In the genomic region with DNA sequence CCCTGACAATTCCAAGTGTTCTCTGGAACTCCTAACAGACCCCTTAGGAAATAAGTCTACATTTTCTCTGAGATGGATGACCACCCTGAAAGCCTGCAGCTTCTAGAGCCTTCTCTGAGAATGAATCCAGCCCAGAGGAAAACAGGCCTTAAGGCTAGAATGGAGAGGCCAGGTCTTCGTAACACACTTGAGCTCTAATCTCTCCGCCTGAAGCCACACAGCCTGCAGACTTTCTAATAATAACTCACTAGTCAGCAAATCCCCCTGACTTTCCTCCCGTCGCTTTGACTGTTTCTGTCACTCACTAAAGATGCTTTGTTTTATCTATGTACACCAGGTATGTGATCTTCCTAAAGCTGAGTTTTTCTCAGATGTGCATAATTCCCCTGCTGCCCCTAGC, we compare ENCODE assay signal across 14 mouse cellular contexts.
DNase-seq lines count a peak whose midpoint lies in the region; ATAC-seq and TF ChIP-seq lines count a peak whose summit lies in the region.
"Had no signal": no experiment of that assay in that cellular context is flagged by ENCODE, and none has a peak within 500 bp of the region (broad histone marks: within the 10 kb centered on the region; RNA-seq: fewer than 3 reads in every experiment).

No protein-coding gene starts in this region.

- H3K4me1 ChIP-seq in forebrain, embryonic 10.5 days: peaks cover 36% of the 10 kb centered on the region
- H3K4me1 ChIP-seq in forebrain, embryonic 11.5 days (replicated peaks; ENCODE audit: control insufficient read depth, insufficient read depth, low read length): peaks cover 10% of the 10 kb centered on the region
- H3K4me1 ChIP-seq in midbrain, embryonic 10.5 days: peaks cover 39% of the 10 kb centered on the region
- peaks cover 15% of the 10 kb centered on the region for H3K4me1 ChIP-seq in midbrain, embryonic 11.5 days (ENCODE audit: control insufficient read depth, insufficient read depth, low read length)
- peaks cover 30% of the 10 kb centered on the region for H3K4me1 ChIP-seq in hindbrain, embryonic 14.5 days (replicated peaks; ENCODE audit: control insufficient read depth, insufficient read depth, low read length)
- H3K4me1 ChIP-seq in intestine, postnatal 0 days (replicated peaks; ENCODE audit: control insufficient read depth, insufficient read depth, low read length): no peaks in the 10 kb centered on the region
- H3K4me1 ChIP-seq in kidney, adult 2 months (ENCODE audit: control insufficient read depth, insufficient read depth, low read length): no peaks in the 10 kb centered on the region
- H3K4me1 ChIP-seq: liver, embryonic 15.5 days had no signal

- H3K27ac ChIP-seq in forebrain, embryonic 10.5 days: peak overlapping the region; percentile 65
- no peak overlapping the region for H3K27ac ChIP-seq in forebrain, embryonic 11.5 days (ENCODE audit: low read depth, low read length)
- H3K27ac ChIP-seq in midbrain, embryonic 10.5 days (replicated peaks): peak overlapping the region; percentile 49
- H3K27ac ChIP-seq in midbrain, embryonic 11.5 days (ENCODE audit: low read depth, low read length): no peak overlapping the region
- peak overlapping the region; percentile 62 for H3K27ac ChIP-seq in hindbrain, embryonic 14.5 days
- no peak overlapping the region for H3K27ac ChIP-seq in intestine, postnatal 0 days (ENCODE audit: low read depth, low read length)
- no peak overlapping the region for H3K27ac ChIP-seq in kidney, adult 2 months (ENCODE audit: insufficient read depth, low read depth, low read length)
- H3K27ac ChIP-seq: kidney, postnatal 0 days; liver, embryonic 15.5 days; macrophage had no signal

- TF ChIP-seq CTCF in intestine, postnatal 0 days (IDR thresholded peaks at IDR 0.05; ENCODE audit: low read depth): no peak
- TF ChIP-seq CTCF in kidney, adult 2 months (conservative IDR thresholded peaks at IDR 0.05; ENCODE audit: insufficient read depth, insufficient read length, low read depth, low read length): no peak

- no peak overlapping the region for H3K4me2 ChIP-seq in forebrain, embryonic 11.5 days (ENCODE audit: low read depth, low read length, severe bottlenecking)
- no peak overlapping the region for H3K4me2 ChIP-seq in midbrain, embryonic 11.5 days
- peak overlapping the region; percentile 8; the same call in 1 of the 2 replicates for H3K4me2 ChIP-seq in hindbrain, embryonic 14.5 days (replicated peaks)
- H3K4me2 ChIP-seq in intestine, postnatal 0 days (replicated peaks; ENCODE audit: low read depth): no peak overlapping the region
- H3K4me2 ChIP-seq: liver, embryonic 15.5 days had no signal

- H3K36me3 ChIP-seq in forebrain, embryonic 10.5 days (replicated peaks): no peaks in the 10 kb centered on the region
- H3K36me3 ChIP-seq in forebrain, embryonic 11.5 days (ENCODE audit: control insufficient read depth, insufficient read depth, low read length): no peaks in the 10 kb centered on the region
- no peaks in the 10 kb centered on the region for H3K36me3 ChIP-seq in midbrain, embryonic 10.5 days
- no peaks in the 10 kb centered on the region for H3K36me3 ChIP-seq in midbrain, embryonic 11.5 days (ENCODE audit: control insufficient read depth, insufficient read depth, low read length)
- H3K36me3 ChIP-seq in hindbrain, embryonic 14.5 days (replicated peaks; ENCODE audit: control insufficient read depth, insufficient read depth): no peaks in the 10 kb centered on the region
- H3K36me3 ChIP-seq in intestine, postnatal 0 days (ENCODE audit: control insufficient read depth, insufficient read depth): no peaks in the 10 kb centered on the region
- H3K36me3 ChIP-seq in kidney, adult 2 months (ENCODE audit: control insufficient read depth, insufficient read depth, low read length): no peaks in the 10 kb centered on the region
- H3K36me3 ChIP-seq: liver, embryonic 15.5 days had no signal

- no peak overlapping the region for H3K9ac ChIP-seq in forebrain, embryonic 11.5 days (ENCODE audit: low read length)
- no peak overlapping the region for H3K9ac ChIP-seq in midbrain, embryonic 11.5 days (ENCODE audit: low read length)
- 0 out of 2 replicates have a peak overlapping the region, but pooled peaks have one; percentile 4 for H3K9ac ChIP-seq in hindbrain, embryonic 14.5 days
- H3K9ac ChIP-seq in intestine, postnatal 0 days (ENCODE audit: low read depth, low read length): no peak overlapping the region
- H3K9ac ChIP-seq: liver, embryonic 15.5 days had no signal

- WGBS in forebrain, embryonic 10.5 days: 71% methylated on average over 4 of the region's 4 CpGs
- WGBS in forebrain, embryonic 11.5 days: 64% methylated on average over 4 of the region's 4 CpGs
- WGBS in midbrain, embryonic 10.5 days: 70% methylated on average over 4 of the region's 4 CpGs
- WGBS in midbrain, embryonic 11.5 days: 63% methylated on average over 4 of the region's 4 CpGs
- 63% methylated on average over 4 of the region's 4 CpGs for WGBS in hindbrain, embryonic 14.5 days
- 67% methylated on average over 4 of the region's 4 CpGs for WGBS in intestine, postnatal 0 days
- 88% methylated on average over 4 of the region's 4 CpGs for WGBS in kidney, adult 2 months

- no peak for DNase-seq in forebrain, embryonic 10.5 days (ENCODE audit: extremely low spot score, low spot score)
- no peak for DNase-seq in forebrain, embryonic 11.5 days (ENCODE audit: low spot score)
- no peak for DNase-seq in midbrain, embryonic 10.5 days (ENCODE audit: low spot score)
- no peak for DNase-seq in midbrain, embryonic 11.5 days (ENCODE audit: low spot score, missing footprints)
- no peak for DNase-seq in hindbrain, embryonic 14.5 days (ENCODE audit: low spot score)
- DNase-seq in retina, postnatal 1 day: peak; percentile 30
- DNase-seq in kidney, adult 2 months: no peak
- DNase-seq: cerebellum, postnatal 36 days had no signal

- ATAC-seq in forebrain, embryonic 11.5 days (replicated peaks; ENCODE audit: low FRiP score): no peak
- ATAC-seq in midbrain, embryonic 11.5 days (ENCODE audit: low FRiP score): no peak
- no peak for ATAC-seq in hindbrain, embryonic 14.5 days (ENCODE audit: low FRiP score)
- ATAC-seq in intestine, postnatal 0 days: no peak
- ATAC-seq: Patski had no signal

- TF ChIP-seq POLR2A in kidney, adult 2 months (IDR thresholded peaks at IDR 0.05; ENCODE audit: low read depth, low read length): no peak

- no peak overlapping the region for H3K4me3 ChIP-seq in forebrain, embryonic 10.5 days
- H3K4me3 ChIP-seq in forebrain, embryonic 11.5 days (ENCODE audit: low read depth, low read length): no peak overlapping the region
- H3K4me3 ChIP-seq in midbrain, embryonic 10.5 days: no peak overlapping the region
- no peak overlapping the region for H3K4me3 ChIP-seq in midbrain, embryonic 11.5 days (ENCODE audit: low read depth, low read length)
- no peak overlapping the region for H3K4me3 ChIP-seq in hindbrain, embryonic 14.5 days (replicated peaks; ENCODE audit: low read length)
- H3K4me3 ChIP-seq in intestine, postnatal 0 days (ENCODE audit: low read depth, low read length): no peak overlapping the region
- H3K4me3 ChIP-seq in kidney, adult 2 months (ENCODE audit: insufficient read depth, low read depth, low read length): no peak overlapping the region
- H3K4me3 ChIP-seq: liver, embryonic 15.5 days; myocyte had no signal

- H3K27me3 ChIP-seq in forebrain, embryonic 10.5 days (ENCODE audit: poor library complexity, severe bottlenecking): no peaks in the 10 kb centered on the region; the same call in 1 of the 2 replicates
- no peaks in the 10 kb centered on the region for H3K27me3 ChIP-seq in forebrain, embryonic 11.5 days (ENCODE audit: control insufficient read depth, insufficient read depth, low read length)
- H3K27me3 ChIP-seq in midbrain, embryonic 10.5 days (ENCODE audit: low read depth, poor library complexity, severe bottlenecking): no peaks in the 10 kb centered on the region
- H3K27me3 ChIP-seq in midbrain, embryonic 11.5 days (ENCODE audit: control insufficient read depth, insufficient read depth, low read length): no peaks in the 10 kb centered on the region
- no peaks in the 10 kb centered on the region for H3K27me3 ChIP-seq in hindbrain, embryonic 14.5 days (ENCODE audit: control insufficient read depth, insufficient read depth, low read length)
- no peaks in the 10 kb centered on the region for H3K27me3 ChIP-seq in intestine, postnatal 0 days (replicated peaks; ENCODE audit: control insufficient read depth, insufficient read depth, low read length)
- H3K27me3 ChIP-seq in kidney, adult 2 months (replicated peaks; ENCODE audit: control insufficient read depth, insufficient read depth, low read length): no peaks in the 10 kb centered on the region
- H3K27me3 ChIP-seq: liver, embryonic 15.5 days had no signal

- H3K9me3 ChIP-seq in forebrain, embryonic 10.5 days: no peaks in the 10 kb centered on the region
- no peaks in the 10 kb centered on the region for H3K9me3 ChIP-seq in forebrain, embryonic 11.5 days (ENCODE audit: control insufficient read depth, low read length)
- H3K9me3 ChIP-seq in midbrain, embryonic 10.5 days (replicated peaks): no peaks in the 10 kb centered on the region
- no peaks in the 10 kb centered on the region for H3K9me3 ChIP-seq in midbrain, embryonic 11.5 days (ENCODE audit: control insufficient read depth, low read length)
- no peaks in the 10 kb centered on the region for H3K9me3 ChIP-seq in hindbrain, embryonic 14.5 days (ENCODE audit: control insufficient read depth, low read length)
- H3K9me3 ChIP-seq in intestine, postnatal 0 days (ENCODE audit: control insufficient read depth): no peaks in the 10 kb centered on the region
- H3K9me3 ChIP-seq: liver, embryonic 15.5 days had no signal

Comparison
In these comparisons a context has a peak if more than half of its experiments do, and no peak if none do; other contexts are left out.
1. H3K27ac ChIP-seq: peak in forebrain, embryonic 10.5 days (single experiment), midbrain, embryonic 10.5 days (single experiment) and hindbrain, embryonic 14.5 days (single experiment); none in forebrain, embryonic 11.5 days (single experiment), midbrain, embryonic 11.5 days (single experiment), intestine, postnatal 0 days (single experiment) and kidney, adult 2 months (single experiment).